Mouse (Mus musculus) gastrocnemius, adult 2 months (tissue): Measurements from ENCODE around the gene Slc7a11. TPM values are rescaled to one million over a fixed set of nuclear protein-coding genes. Genes with fewer than 3 reads are reported as not detected.

Experiments used
- DNase-seq: peaks from one replicate; pipeline ENCODE4 v3.0.0; 2022
- H3K27ac ChIP-seq: fragments of 200-600 bp; 2 replicates; pipeline ENCODE4 v1.8.1; 2022; ENCODE audit warnings: mild to moderate bottlenecking
- H3K4me3 ChIP-seq: fragments of 200-600 bp; 2 replicates; pipeline ENCODE4 v1.8.1; 2022; ENCODE audit warnings: mild to moderate bottlenecking, moderate library complexity
- CTCF ChIP-seq: fragments of 200-600 bp; IDR thresholded peaks from 2 replicates; pipeline ENCODE4 v1.8.1; 2022; ENCODE audit warnings: antibody characterized with exemption, mild to moderate bottlenecking, moderate library complexity
- intact Hi-C: fragments of 180-260 bp; cut with DNase I; formaldehyde crosslinking; loops from one replicate; pipeline ENCODE4 v1.15.1; 2025
- total RNA-seq, 2 experiments: library from RNA; stranded (reverse); gene quantifications; 2 replicates each; pipeline ENCODE4 v1.2.3; 2021

Slc7a11 gene
- total RNA-seq, 2 experiments from 2014 or later: 0.06 to 0.18 TPM

- H3K4me3 ChIP-seq: no peak overlapping the region
- TF ChIP-seq CTCF: no peak
- DNase-seq: no peak
- intact Hi-C loops: no loop called here
- no peak overlapping the region for H3K27ac ChIP-seq
Observed at GRCm38 (mm10) chr3:50272222-50272621, 171.2 kb downstream of the Slc7a11 start.

- Histone ChIP-seq H3K27ac (no peak overlapping the region), H3K4me3 (no peak overlapping the region)
- no peak for TF ChIP-seq CTCF
- no peak for DNase-seq
- intact Hi-C loops: no loop called here
Observed at GRCm38 (mm10) chr3:50269680-50270079, 173.7 kb downstream of the Slc7a11 start.

GRCm38 (mm10) chr3:50262547-50263087, 180.8 kb downstream of the Slc7a11 start:
- Histone ChIP-seq H3K4me3 (no peak overlapping the region), H3K27ac (no peak overlapping the region)
- TF ChIP-seq CTCF: peak; percentile 8; the same call in 1 of the 2 replicates
- DNase-seq: no peak
- intact Hi-C loops: no loop called here

GRCm38 (mm10) chr3:50262066-50262465, 181.3 kb downstream of the Slc7a11 start:
- no peak for DNase-seq
- Histone ChIP-seq H3K4me3 (no peak overlapping the region), H3K27ac (no peak overlapping the region)
- intact Hi-C loops: no loop called here
- no peak for TF ChIP-seq CTCF

- H3K27ac ChIP-seq: no peak overlapping the region
- no peak overlapping the region for H3K4me3 ChIP-seq
- intact Hi-C loops: no loop called here
- no peak for DNase-seq
- no peak for TF ChIP-seq CTCF
Observed at GRCm38 (mm10) chr3:50260667-50261066, 182.7 kb downstream of the Slc7a11 start.

- no peak for DNase-seq
- H3K4me3 ChIP-seq: no peak overlapping the region
- intact Hi-C loops: no loop called here
- no peak for TF ChIP-seq CTCF
- no peak overlapping the region for H3K27ac ChIP-seq
Observed at GRCm38 (mm10) chr3:50258852-50259251, 184.6 kb downstream of the Slc7a11 start.

GRCm38 (mm10) chr3:50249598-50250300, 193.7 kb downstream of the Slc7a11 start:
- intact Hi-C loops: no loop called here
- no peak for DNase-seq
- H3K27ac ChIP-seq: no peak overlapping the region
- H3K4me3 ChIP-seq: no peak overlapping the region
- TF ChIP-seq CTCF: no peak

- no peak overlapping the region for H3K4me3 ChIP-seq
- intact Hi-C loops: no loop called here
- TF ChIP-seq CTCF: no peak
- H3K27ac ChIP-seq: no peak overlapping the region
- no peak for DNase-seq
Observed at GRCm38 (mm10) chr3:50235990-50236389, 207.4 kb downstream of the Slc7a11 start.

GRCm38 (mm10) chr3:50233144-50233543, 210.3 kb downstream of the Slc7a11 start:
- TF ChIP-seq CTCF: no peak
- Histone ChIP-seq H3K27ac (no peak overlapping the region), H3K4me3 (no peak overlapping the region)
- no peak for DNase-seq
- intact Hi-C loops: no loop called here

GRCm38 (mm10) chr3:50224390-50225114, 218.9 kb downstream of the Slc7a11 start:
- intact Hi-C loops: no loop called here
- no peak for TF ChIP-seq CTCF
- H3K27ac ChIP-seq: no peak overlapping the region
- no peak for DNase-seq
- no peak overlapping the region for H3K4me3 ChIP-seq

GRCm38 (mm10) chr3:50220454-50220853, 223.0 kb downstream of the Slc7a11 start:
- DNase-seq: no peak
- no peak for TF ChIP-seq CTCF
- H3K27ac ChIP-seq: no peak overlapping the region
- intact Hi-C loops: no loop called here
- no peak overlapping the region for H3K4me3 ChIP-seq

GRCm38 (mm10) chr3:50186369-50186768, 257.0 kb downstream of the Slc7a11 start:
- Histone ChIP-seq H3K27ac (no peak overlapping the region), H3K4me3 (no peak overlapping the region)
- TF ChIP-seq CTCF: no peak
- intact Hi-C loops: no loop called here
- no peak for DNase-seq

GRCm38 (mm10) chr3:50185879-50186278, 257.5 kb downstream of the Slc7a11 start:
- Histone ChIP-seq H3K4me3 (no peak overlapping the region), H3K27ac (no peak overlapping the region)
- TF ChIP-seq CTCF: no peak
- DNase-seq: no peak
- intact Hi-C loops: no loop called here
